Mouse (Mus musculus): ENCODE measurements around the gene Taf15.
"Not testable (repeated sequence)": the region's sequence is repeated elsewhere in the genome, so short reads cannot be mapped to it uniquely, and the experiment has no call there.

Gene Taf15

DNA sequence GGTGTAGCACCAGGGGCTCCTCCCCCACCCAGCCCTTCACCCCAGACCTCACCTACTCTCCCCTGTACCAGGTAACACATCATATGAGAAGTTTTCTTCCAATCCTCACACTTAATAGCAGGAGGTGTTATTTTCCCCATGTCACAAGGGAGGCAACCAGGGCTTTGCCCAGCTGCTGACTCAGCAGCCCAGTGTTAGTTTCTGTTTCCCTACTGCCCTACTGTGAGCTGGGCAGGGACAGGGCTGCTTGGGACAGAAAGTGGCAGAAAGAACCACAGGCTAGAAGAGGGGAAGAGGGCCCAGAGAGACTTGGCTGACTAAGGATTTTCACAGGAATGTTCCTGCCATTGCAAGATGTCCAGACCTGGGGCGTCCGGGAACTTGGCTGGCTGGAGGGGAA lies 68.0 kb downstream of the Taf15 start:
- no peak for DNase-seq

DNA sequence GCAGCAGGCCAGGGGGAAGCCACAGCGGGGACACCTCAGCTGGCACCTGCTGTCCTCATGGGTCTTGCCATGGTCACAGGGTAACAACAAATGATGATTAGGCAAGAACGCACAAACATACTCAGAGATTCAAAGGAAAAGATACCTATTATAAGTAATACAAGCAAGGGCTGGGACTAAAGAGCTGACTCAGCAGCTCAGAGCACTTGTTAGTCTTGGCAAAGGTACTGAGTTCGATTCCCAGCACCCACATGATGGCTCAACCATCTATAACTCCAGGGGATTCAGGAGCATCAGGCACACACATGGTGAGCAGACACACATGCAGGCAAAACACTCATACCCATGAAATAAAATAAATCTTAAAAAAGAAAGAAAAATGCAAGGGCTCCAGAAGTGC lies 68.5 kb downstream of the Taf15 start:
- DNase-seq = no peak

- DNase-seq = no peak
Measured at GRCm38 (mm10) chr11:83544214-83544613, 71.3 kb downstream of the Taf15 start.

- no peak for DNase-seq
Measured at GRCm38 (mm10) chr11:83550186-83550632, 77.3 kb downstream of the Taf15 start.

- DNase-seq = not testable (repeated sequence)
Measured at GRCm38 (mm10) chr11:83551037-83551436, 78.2 kb downstream of the Taf15 start.

GRCm38 (mm10) chr11:83551668-83552067 lies 78.8 kb downstream of the Taf15 start:
- no peak for DNase-seq

Measured in kidney, postnatal 25 days (tissue).